Mouse (Mus musculus) inflammation-experienced regulatory T-cells, adult 6 months (primary cell): Measurements from ENCODE around the gene Hist1h3d. TPM values are rescaled to one million over a fixed set of nuclear protein-coding genes. Genes with fewer than 3 reads are reported as not detected.
"Not testable (repeated sequence)": the region's sequence is repeated elsewhere in the genome, so short reads cannot be mapped to it uniquely, and the experiment has no call there.

Experiments used
- ATAC-seq: one replicate; pipeline ENCODE4 v1.8.0; 2017
- polyA plus RNA-seq, 3 experiments: library from polyadenylated mRNA; unstranded; fragments of 100-300 nt; shearing (Covaris generic); gene quantifications; one replicate each; pipeline ENCODE4 v1.2.1; 2017

The Hist1h3d gene
- polyA plus RNA-seq, 3 experiments from 2014 or later: 0.56 to 1.3 TPM; not detected in 1

GRCm38 (mm10) chr13:23585442-23586098, 10.0 kb downstream of the Hist1h3d start:
- ATAC-seq: peak; percentile 81

DNA sequence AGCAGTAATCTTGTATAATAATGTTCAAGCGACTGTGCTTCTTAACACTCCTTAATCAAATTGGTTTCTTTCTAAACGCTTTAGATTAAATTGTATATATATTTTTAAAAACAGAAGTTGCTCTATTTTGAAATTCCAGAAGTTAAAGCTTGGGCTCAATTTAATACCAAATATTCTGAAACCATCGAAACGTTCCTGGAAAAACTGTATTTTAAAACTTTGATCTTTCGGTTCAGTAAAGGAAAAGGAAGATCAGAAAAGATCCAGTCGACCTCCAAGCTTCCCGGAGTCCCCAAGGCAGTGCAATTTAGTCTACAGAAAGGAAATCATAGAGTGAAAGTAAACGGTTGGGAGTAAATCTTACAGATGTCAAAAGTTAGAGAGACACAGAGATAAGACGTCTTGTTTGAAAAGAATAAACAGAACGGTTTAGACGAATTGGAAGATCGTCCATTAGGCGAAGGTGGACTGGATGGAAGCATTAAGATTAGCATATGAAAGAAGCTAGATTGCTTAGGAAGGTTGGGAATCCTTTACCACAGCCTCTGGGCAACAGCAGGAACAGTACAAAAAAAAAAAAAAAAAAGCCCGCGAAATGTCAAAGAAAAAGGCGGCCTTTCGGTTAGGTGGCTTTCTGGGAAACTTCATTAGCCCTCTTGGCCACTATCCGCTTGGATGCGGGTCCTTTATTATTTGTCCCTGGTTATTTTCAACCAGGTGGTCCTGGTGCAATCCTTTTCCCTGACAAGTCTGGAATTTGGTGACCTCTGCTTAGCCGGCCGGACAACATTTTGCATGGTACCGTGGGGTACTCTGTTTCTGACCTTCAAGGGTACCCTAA, 10.8 kb downstream of the Hist1h3d start:
- ATAC-seq: no peak

DNA sequence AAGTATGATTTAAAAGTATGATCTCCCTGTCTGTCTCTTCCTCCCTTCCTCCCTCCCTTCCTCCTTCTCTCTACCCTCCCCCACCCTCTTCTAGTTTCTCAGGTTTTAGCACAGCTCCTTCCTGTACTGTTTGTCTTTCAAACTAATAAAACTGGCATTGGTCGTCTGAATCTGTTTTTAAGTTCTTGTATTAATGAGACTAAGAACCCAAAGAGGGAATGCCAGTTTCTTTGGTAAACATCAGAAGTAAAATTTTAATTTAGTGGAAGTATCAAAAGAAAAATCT, 11.3 kb downstream of the Hist1h3d start:
- ATAC-seq: no peak

- ATAC-seq: no peak
These were observed 15.6 kb downstream of the Hist1h3d start for GRCm38 (mm10) chr13:23591206-23591605.

GRCm38 (mm10) chr13:23591886-23592285, 16.3 kb downstream of the Hist1h3d start:
- ATAC-seq: not testable (repeated sequence)

DNA sequence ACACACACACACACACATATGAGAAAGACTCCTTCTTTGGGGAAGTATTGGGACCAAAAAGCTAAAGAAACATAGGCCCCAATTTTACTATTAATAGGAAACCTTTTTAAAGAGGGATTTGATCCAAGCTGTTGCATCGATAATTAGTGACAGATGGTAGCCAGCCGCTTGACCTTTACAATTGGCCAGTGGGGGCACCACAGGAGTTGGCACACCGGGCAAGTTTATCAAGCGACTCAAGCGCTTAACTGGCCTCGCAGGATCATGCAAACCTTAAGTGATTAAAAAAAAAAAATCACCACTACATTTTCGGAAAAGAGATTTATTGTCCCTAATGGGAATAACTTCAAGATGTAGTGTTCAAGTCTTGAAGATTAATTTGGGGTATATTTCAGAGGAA, 17.1 kb downstream of the Hist1h3d start:
- no peak for ATAC-seq

DNA sequence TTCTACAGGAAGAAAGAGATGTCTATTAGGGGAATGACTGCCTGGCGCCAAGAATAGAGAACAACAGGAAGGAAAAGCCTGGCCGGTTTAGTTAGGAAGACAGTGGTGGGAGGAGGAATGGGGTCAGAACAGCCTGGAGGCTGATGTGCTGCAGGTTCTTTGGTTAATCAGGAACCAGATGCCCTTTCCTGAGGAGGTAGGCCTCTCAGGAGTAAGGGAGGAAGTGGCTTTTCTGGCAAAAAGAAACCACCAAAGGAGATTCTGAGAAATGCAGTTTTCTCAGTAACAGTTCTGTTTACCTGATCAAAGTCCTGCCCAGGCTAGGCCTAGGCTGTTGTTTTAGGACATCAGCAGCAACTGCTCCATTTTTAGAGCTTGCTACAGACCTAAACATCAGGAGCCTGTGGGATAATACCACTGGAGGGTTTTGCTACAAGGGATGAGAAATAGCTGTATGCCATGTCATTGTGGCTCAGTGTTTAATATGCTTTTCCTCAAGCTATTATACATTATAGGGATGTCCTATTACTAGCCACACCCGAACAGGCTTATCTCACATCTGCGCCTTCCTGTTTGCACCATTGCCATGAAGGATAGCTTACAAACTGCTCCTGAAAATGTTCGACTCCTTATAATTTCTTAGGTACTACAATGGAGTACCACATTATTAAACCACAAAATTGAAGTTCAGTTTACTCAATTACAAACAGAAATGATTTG, 17.6 kb downstream of the Hist1h3d start:
- ATAC-seq: peak; percentile 52

GRCm38 (mm10) chr13:23595185-23595584, 19.6 kb downstream of the Hist1h3d start:
- ATAC-seq: no peak

DNA sequence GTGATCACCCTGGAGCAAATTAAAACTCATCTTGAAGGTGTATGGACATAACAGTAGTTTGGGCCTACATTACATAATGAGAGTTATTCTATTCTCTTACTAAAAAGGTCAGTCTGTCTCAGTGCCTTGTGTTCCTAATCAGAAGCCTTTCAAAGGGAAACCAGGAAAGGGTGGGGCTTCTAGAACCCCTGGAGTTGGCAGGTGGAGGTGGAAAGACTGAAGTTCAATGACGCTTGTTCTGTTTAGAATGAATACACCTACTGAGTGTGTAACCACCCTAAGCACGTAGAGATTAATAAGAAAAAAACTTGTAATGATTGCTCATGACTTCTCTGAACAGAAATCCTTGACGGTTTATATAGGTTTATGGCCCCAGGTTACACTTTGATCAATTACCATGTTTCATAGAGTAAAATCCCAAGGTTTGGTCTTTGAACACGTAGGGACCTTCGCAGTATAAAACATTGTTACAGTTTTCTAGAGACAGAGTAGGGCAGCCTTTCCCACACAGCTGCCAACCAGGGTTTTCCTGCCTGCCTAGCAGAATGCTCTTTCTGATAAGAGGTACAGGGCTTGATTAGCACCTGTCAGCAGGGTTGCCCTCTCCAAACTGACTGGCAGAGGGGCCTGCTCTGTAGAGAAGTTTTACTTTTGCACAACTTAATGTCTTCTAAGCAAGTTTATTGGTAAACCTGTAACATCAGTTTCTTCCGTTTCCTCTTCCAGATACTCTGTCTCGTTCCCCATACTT, 20.2 kb downstream of the Hist1h3d start:
- no peak for ATAC-seq

GRCm38 (mm10) chr13:23597957-23598356, 22.4 kb downstream of the Hist1h3d start:
- peak; percentile 76 for ATAC-seq

DNA sequence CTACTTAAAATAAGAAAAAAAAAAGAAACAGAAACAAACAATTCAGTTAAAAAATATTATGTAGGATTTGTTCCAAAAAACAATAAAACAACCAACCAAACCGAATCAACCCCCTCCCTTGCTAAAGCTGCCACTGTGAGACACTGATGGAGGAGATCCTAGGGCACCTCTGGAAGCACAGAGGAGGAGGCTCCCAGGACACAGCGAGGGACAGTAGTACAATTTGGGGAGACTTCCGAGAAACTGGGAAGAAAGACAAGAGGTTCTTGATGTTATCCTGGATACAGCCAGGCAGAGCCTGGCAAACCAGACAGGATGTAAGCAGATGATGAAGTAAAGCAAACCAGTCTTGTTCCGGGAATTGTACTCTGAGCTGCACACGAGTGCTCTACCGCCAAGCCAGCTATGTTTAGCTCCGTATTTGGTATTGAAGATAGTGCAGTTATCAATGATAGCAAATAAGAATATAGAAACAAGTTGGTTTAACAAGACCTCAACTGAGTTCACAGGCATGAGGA, 27.7 kb downstream of the Hist1h3d start:
- ATAC-seq: no peak

GRCm38 (mm10) chr13:23604452-23604851, 28.9 kb downstream of the Hist1h3d start:
- ATAC-seq: no peak

DNA sequence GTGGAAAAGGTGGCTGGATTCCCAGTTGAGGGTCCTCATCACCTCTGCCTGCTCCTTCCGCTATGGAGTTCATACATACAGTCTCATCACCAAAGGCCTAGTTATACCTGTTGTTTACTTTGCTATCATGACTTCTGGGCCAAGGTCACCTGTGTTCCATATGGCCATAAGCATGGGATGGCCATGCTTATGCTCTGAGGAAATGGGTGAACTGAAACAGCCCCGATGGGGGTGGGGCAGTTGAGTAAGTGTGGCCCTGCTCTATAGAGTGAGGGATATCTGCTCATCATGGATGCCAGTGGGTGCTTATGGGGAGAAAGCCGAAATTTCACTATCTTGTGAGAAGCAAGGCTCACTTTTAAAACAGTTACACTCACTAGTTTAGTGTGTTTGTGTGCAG, 29.5 kb downstream of the Hist1h3d start:
- no peak for ATAC-seq

DNA sequence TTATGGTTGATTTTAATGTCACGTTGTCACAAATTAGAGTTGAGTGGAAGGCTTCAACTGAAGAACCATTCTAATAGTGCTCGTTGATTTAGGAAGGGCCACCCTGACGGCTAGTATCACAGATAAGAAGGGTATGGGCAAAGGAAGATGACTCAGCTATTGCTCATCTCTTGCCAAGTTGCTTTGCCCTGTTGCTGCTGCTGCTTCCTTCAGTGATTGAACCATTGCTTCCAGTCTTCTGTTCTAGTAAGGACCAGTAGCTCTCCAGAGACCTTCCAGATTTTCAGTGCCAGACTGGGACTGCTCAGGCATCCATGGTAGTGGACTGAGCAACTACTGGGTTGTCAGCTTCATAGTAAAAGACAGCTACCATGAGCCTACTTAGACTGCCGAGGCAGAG, 33.6 kb downstream of the Hist1h3d start:
- no peak for ATAC-seq

GRCm38 (mm10) chr13:23609844-23610243, 34.3 kb downstream of the Hist1h3d start:
- ATAC-seq: no peak

GRCm38 (mm10) chr13:23610393-23610792, 34.8 kb downstream of the Hist1h3d start:
- no peak for ATAC-seq

- ATAC-seq: no peak
These were observed 36.1 kb downstream of the Hist1h3d start for GRCm38 (mm10) chr13:23611638-23612037.

GRCm38 (mm10) chr13:23620056-23620732, 44.6 kb downstream of the Hist1h3d start:
- ATAC-seq: no peak

GRCm38 (mm10) chr13:23620733-23621531, 45.4 kb downstream of the Hist1h3d start, which contains the start of gene Hist1h2be:
Gene Hist1h2be, minus strand, starts transcription at chr13:23621124.
- peak; percentile 87 for ATAC-seq

GRCm38 (mm10) chr13:23621532-23622174, 46.1 kb downstream of the Hist1h3d start:
- ATAC-seq: peak; percentile 74
